Mouse (Mus musculus): ENCODE data around the gene Olfr1440.

DNA sequence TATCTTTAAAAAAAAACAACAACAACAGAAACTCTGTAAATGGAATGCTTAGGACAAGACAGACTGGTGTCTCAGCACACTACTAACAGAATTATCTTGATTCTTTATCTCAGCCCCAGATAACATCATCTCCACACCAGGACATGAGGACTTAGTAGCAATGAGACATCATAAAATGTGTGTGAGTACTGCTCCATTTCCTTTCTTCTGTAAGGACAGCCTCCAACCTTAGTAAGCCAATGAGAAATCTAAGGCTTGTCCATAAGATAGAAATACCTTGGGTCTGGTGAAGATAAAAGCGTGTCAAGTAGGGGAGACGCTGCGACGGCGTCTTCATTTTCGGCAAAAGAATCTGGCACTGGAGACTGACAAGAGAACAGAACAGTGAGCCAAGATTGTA is 40.5 kb downstream of the Olfr1440 start, which contains the start of gene Pfpl:
- TF ChIP-seq CTCF (conservative IDR thresholded peaks at IDR 0.05 in 1 of 2, IDR thresholded peaks at IDR 0.05 in 1 of 2; ENCODE audit: low read depth in 2 of 2, low read length in 2 of 2) (no peak), USF1 (IDR thresholded peaks at IDR 0.05; ENCODE audit: low read depth, low read length) (no peak), POLR2A (IDR thresholded peaks at IDR 0.05; ENCODE audit: low read depth, low read length) (no peak), EP300 (IDR thresholded peaks at IDR 0.05; ENCODE audit: low read length) (no peak), ELF1 (IDR thresholded peaks at IDR 0.05; ENCODE audit: low read depth, low read length) (no peak), KAT2A (IDR thresholded peaks at IDR 0.05; ENCODE audit: insufficient replicate concordance, low read length) (no peak), MAZ (IDR thresholded peaks at IDR 0.05; ENCODE audit: low read depth, low read length) (no peak), TCF12 (IDR thresholded peaks at IDR 0.05; ENCODE audit: low read depth, low read length) (no peak), MXI1 (IDR thresholded peaks at IDR 0.05; ENCODE audit: low read depth, low read length) (no peak), ZC3H11A (IDR thresholded peaks at IDR 0.05; ENCODE audit: low read depth, low read length) (no peak), SIN3A (IDR thresholded peaks at IDR 0.05; ENCODE audit: low read length) (no peak), CHD1 (IDR thresholded peaks at IDR 0.05; ENCODE audit: low read depth, low read length) (no peak), MAX (IDR thresholded peaks at IDR 0.05; ENCODE audit: low read length) (no peak)

Data from CH12.LX (cell line).